Mouse (Mus musculus) kidney, postnatal 10 days (tissue): ENCODE measurements around the gene Rc3h2.

Experiments
- DNase-seq: peaks from one replicate; pipeline ENCODE4 v3.0.0; 2021; ENCODE audit warnings: mixed read lengths

The Rc3h2 gene

DNA sequence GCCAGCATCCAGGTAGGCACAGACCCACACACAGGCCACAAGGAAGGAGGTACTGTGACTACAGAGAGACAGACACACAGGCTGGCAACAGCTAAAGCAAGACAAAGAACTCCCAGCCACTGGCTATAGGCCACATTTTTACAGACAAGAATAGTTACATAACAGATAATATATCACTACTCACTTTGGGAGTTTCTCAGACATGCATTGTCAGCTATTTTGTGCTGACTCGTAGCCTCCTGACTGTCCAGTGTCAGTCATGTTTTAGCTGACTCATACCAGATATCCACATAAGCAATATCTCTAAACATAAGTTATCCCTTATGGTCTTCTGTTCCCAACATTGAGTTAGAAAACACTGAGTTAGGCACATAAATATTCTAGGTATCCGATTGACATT is 89.4 kb downstream of the Rc3h2 start:
- DNase-seq: no peak

DNA sequence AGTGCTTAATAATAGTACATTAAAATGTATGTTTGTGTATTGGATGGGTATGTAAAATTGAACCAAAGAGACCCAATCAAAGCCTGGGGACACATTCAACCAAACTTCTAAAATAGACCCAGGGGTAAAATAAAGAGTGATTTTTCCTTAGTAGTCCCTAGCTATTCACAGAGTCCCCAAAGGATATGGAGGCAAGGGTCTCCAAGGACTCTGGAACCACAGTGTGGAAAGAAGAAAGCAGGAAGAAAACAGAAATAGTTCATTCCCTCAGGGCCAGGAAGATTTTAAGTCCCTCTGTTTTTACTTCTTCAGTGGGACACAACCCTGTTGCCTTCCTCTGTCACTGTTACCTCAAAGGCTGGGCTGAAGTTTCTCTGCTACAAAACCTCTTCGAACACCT is 96.5 kb downstream of the Rc3h2 start, which contains the start of gene Olfr368:
TSS of gene Olfr368 (plus strand) at position 301 of the 400 bp plus-strand sequence.
- no peak for DNase-seq
